Mouse (Mus musculus) natural killer cell, adult 2 months (primary cell): ENCODE results near the gene Vps72.
"Not testable (repeated sequence)": the region's sequence is repeated elsewhere in the genome, so short reads cannot be mapped to it uniquely, and the experiment has no call there.

Experiments
- DNase-seq, 2 experiments: peaks; one replicate each; pipeline ENCODE4 v3.0.0; 2022; ENCODE audit warnings: low spot score in 2 of 2

Gene Vps72

DNA sequence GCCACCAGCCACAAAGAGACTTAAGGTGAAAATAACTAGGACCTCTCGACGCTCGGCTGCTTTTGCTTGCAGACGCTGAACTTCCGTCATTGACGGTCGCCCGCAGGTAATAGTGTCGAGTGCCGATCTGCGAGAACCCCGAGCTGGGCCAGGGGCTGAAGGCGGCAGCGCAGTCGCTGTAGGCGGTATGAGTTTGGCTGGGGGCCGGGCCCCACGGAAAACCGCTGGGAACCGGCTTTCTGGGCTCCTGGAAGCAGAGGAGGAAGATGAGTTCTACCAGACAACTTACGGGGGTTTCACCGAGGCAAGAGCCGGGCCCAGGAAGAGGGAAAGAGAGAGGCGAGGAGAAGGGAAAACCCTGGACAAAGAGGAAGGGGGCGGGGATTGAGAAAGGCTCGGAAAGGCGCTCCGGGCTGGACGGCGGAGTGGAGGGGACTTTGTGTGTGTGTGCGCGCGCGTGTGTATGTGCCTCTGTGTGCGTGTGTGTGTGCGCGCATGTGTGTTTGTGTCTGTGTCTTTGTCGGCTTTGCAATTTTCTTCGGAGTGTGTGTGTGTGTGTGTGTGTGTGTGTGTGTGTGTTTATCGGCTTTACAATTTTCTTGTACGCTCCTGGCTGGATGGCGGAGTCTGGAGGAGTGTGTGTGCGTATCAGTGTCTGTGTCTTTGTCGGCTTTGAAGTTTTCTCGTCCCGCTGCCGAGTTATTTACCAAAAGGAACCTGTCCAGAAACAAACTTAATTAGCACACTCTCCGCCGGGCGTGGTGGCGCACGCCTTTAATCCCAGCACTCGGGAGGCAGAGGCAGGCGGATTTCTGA is at the start of gene Vps72:
Vps72 (plus strand) TSS at position 112 of the 816 bp plus-strand sequence.
- peak; percentile 83 to 87 for DNase-seq

DNA sequence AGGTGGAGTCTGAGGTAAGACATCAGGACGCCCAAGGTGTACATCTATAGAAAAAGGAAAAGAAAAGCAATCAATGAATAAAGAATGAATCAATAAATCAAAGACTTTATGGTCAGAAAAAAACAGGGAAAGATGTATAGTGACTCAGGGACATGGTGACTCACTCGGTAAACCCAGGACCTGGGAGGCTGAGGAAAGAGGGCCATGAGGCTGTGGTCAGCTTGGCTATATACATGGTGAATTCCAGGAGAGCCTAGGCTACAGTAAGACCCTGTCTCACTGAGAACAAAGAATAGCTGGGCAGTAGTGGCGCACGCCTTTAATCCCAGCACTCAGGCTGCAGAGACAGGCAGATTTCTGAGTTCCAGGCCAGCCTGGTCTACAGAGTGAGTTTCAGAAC is 47.1 kb upstream of the Vps72 start:
- DNase-seq, result no peak

- DNase-seq, result no peak
Observed at GRCm38 (mm10) chr3:95065553-95065952, 45.3 kb upstream of the Vps72 start.

- no peak for DNase-seq
Observed at GRCm38 (mm10) chr3:95066095-95066494, 44.7 kb upstream of the Vps72 start.

- DNase-seq, result no peak
Observed at GRCm38 (mm10) chr3:95066570-95066969, 44.3 kb upstream of the Vps72 start.

DNA sequence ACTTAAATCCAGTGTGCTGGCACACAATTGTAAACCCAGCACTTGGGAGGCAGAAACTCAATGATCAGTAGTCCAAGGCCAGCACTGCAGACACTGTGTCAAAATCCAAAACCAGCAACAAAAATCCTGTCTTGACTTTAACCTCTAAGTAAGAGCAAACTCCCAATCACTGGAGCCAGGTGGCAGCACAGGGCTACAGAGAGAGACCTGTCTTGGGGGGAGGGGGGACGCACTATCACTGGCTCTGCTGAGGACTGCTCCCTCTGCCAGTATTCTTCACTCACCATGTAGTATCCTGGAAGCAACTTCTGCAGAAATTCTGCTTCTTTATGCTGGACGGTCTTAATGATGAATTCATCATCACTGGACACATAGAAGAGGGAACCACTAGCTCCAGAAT is 39.2 kb upstream of the Vps72 start:
- DNase-seq, result no peak

- DNase-seq, result no peak
Observed at GRCm38 (mm10) chr3:95088071-95088470, 22.8 kb upstream of the Vps72 start.

DNA sequence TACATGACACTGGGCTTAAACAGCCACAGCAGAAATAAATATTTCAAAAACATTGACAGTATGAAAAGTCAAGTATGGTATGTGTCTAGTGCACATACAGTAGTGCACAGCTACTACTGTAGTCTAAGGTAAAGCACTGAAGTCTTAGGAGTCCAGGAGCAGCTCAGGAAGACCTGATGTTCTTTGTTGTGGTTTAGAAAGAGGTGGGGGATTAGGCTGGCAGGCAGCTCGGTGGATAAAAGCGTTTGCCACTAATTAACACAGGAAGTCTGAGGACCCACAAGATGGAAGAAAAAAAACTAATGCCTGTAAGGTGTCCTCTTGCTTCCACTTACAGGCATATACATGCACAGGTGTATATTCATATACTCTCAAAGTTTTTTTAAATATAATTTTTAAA is 10.0 kb upstream of the Vps72 start:
- DNase-seq, result no peak

GRCm38 (mm10) chr3:95105121-95105520 is 5.7 kb upstream of the Vps72 start:
- DNase-seq, result no peak

DNA sequence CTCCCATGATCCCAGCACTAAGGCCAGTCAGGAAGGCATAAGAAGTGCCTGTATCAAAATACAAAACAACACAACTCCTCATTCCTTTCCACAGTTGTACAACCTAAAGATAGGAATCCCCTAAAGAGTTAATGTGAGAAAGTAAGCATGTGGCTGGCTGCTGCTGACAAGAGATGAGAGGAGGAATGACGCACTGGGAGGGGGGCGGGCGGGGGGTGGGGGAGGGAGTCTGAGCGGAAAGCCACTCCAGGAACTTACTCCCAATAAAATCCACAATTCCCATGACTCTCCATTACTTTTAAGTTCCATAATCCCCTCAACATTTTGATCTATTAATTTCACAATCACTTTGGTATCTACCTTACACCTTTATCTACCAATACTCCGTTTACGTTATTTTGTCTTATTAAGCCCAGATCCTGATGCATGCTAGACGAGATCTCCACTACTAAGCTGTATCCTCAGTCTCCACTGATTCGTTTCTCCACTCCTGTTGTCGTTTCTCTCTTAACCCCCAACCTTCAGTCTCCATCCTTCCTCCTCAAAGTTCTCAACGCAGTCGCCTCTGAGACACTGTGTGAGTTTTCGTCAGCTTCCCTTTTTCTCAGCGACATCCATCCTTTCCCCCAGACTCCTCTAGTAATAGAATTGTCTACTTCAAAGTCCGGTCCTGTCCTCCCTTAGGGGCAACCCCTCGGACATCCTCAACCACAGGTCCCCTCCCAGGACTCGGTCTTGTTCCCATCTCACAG is 5.1 kb upstream of the Vps72 start:
- DNase-seq, result no peak

DNA sequence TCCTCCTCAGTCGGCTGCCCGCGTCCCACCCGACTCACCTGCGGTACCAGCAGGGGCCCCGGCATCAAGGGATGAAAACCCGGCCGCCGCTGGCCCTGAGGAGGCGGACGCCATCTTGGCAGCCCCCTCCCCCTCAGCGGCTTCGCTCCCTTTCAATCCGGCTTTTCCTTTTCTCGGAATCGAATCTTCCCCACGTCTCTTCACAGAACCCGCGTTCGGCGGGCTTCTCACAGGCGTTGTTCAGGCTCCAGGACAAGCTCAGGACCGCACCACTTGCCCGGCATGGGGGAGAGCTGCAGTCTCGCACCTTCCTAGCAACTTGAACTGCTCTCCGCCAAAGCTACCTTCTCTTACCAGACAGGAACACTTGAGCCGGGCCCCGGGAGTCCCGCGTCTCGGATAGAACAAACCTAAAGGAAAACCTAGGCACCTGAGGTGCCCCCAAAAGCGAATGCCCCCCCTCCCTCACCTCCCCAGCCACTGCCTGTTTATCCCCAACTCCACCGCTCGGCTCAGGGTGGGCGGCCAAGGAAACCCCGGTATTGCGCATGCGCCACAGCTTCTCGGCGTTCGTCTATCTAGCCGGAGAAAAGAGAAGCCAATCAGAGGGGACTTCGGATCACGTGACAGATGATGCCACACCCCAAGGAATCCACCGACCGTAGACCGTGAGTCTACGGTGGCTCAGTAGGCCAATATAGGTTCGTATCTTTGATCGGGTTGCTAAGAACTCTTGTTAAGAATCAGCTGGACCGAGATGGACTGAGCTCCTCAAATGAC is 4.3 kb upstream of the Vps72 start, which contains the start of gene Pip5k1a:
Pip5k1a (minus strand) TSS at position 593 of the 780 bp plus-strand sequence.
- peak; percentile 95 to 96 for DNase-seq

- DNase-seq, result not testable (repeated sequence)
Observed at GRCm38 (mm10) chr3:95107308-95107707, 3.5 kb upstream of the Vps72 start.

GRCm38 (mm10) chr3:95107898-95108297 is 2.9 kb upstream of the Vps72 start:
- DNase-seq, result no peak

DNA sequence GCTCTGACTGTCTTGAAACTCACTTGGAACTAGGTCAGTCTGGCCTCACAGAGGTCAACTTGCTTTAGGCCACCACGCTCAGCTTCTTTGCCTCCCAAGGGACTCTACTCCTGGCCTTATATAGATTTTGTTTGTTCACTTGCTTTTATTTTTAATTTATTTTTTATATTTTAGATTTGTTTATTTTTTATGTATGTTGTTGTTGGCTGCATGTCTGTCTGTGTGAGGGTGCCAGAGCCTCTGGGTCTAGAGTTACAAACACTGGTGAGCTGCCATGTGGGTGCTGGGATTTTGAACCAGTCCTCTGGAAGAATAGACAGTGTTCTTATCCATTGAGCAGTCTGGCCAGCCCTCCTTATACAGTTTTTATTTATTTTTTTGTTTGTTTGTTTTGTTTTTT is 1.9 kb downstream of the Vps72 start:
- no peak for DNase-seq

GRCm38 (mm10) chr3:95117751-95118150 is 6.9 kb downstream of the Vps72 start:
- no peak for DNase-seq

- DNase-seq, result no peak
Observed at GRCm38 (mm10) chr3:95121580-95121979, 10.8 kb downstream of the Vps72 start.

GRCm38 (mm10) chr3:95124246-95124645 is 13.4 kb downstream of the Vps72 start, which contains the start of gene Tmod4:
TSS of gene Tmod4 (plus strand) at chr3:95124476.
- DNase-seq, result no peak

DNA sequence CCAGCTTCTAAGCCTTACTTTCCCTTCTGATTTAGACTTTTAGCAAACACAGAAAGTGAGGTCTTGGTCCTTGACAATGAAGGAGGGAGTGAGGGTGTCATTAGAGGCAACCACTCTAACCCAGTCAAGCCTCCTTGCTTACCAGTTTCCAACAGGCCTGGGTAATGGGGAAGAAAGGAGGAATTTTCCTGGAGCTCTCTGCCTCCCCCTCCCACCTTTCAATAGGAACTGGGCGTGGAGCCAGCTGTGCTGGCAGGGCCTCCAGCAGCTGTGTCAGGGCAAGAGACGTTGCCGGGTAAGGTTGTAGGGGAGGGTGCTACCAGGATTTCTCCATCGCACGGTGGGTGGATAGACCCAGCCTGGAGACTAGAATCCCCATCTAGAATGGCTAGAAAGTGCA is 14.2 kb downstream of the Vps72 start:
- DNase-seq, result no peak

DNA sequence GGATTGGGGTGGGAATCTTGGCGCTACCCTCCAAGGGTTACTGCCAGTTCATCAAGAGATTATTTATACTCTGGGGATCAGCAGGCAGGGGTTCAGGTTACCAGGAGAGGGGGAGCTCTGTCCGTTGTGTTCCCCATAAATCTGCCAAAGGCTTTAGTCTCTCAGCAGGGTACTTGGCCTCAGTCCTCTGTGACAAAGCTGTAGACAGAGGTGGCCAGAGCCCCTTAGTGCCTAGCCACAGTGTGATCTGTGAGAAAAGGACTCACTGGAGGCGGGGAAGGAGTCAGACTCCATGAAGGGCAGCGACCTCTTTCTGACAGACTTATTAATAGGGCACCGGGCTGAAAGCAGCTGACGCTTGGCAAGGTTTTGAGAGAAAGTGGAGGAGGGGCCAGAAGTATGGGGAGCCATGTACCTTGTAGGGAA is 18.4 kb downstream of the Vps72 start:
- DNase-seq, result no peak

DNA sequence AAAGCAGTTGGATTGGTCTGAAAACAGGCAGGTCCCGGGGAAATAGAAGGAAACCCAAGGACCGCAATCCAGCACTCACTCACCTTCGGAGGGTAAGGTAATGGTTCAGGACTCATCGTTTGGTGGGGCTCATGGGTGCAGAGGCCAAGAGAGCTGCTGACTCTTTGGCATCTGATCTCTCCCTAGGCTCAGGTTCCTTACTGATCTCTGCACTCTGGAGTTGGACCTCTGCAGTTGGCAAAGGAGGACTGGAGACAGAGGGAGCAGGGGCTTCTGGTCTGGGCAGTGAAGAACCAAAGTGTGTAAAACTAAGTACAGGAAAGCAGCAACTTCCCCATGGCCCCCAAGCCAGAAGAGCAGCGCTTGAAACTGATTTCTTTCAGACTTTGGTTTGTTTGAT is 19.3 kb downstream of the Vps72 start:
- DNase-seq, result no peak

GRCm38 (mm10) chr3:95132389-95132788 is 21.6 kb downstream of the Vps72 start:
- DNase-seq, result not testable (repeated sequence)

DNA sequence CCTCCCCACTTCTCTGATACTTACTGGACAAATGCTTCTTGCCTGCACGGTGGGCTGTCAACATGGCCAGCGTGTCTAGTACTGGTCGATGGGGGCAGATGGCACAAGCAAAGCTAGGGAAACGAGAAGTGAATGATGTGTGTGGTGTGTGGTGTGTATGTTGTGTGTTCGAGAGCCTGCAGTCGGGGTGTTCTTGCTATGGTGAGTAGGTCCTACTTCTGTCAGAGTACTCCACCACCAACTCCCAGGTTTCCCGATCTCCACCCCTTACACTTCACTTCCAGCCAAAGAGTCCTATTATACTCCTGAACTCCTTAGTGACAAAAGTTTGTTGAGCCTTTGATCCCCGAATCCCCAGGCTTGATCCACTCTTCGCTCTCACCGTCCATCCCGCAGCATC is 22.4 kb downstream of the Vps72 start:
- DNase-seq, result no peak
